Mouse (Mus musculus) limb, embryonic 15.5 days (tissue): ENCODE results near the gene Sox5. TPM values are rescaled to one million over a fixed set of nuclear protein-coding genes. Genes with fewer than 3 reads are reported as not detected.

ENCODE experiments used
- ATAC-seq: fragments of 200-750 bp; cut with Nextera tagmentation; 2 replicates; pipeline ENCODE4 v1.8.0; 2017; ENCODE audit warnings: low read depth, moderate TSS enrichment; ENCODE audit not compliant: insufficient number of reproducible peaks, low FRiP score, low TSS enrichment
- H3K27ac ChIP-seq: fragments of 300-500 bp; sonication (generic); 2 replicates; pipeline ENCODE4 v1.5.1; 2015; ENCODE audit warnings: moderate library complexity, mild to moderate bottlenecking, inconsistent platforms
- H3K27me3 ChIP-seq: fragments of 300-500 bp; sonication (generic); 2 replicates; pipeline ENCODE4 v1.6.1; 2015; ENCODE audit warnings: inconsistent platforms
- H3K36me3 ChIP-seq: fragments of 300-500 bp; sonication (generic); 2 replicates; pipeline ENCODE4 v1.6.1; 2015; ENCODE audit warnings: inconsistent platforms
- H3K4me1 ChIP-seq: fragments of 300-500 bp; sonication (generic); 2 replicates; pipeline ENCODE4 v1.6.1; 2015; ENCODE audit warnings: inconsistent platforms
- H3K4me2 ChIP-seq: fragments of 300-500 bp; sonication (generic); 2 replicates; pipeline ENCODE4 v1.6.1; 2015; ENCODE audit warnings: mild to moderate bottlenecking, inconsistent platforms
- H3K4me3 ChIP-seq: fragments of 300-500 bp; sonication (generic); 2 replicates; pipeline ENCODE4 v1.5.1; 2015; ENCODE audit warnings: mild to moderate bottlenecking, inconsistent platforms
- H3K9ac ChIP-seq: fragments of 300-500 bp; sonication (generic); 2 replicates; pipeline ENCODE4 v1.6.1; 2015; ENCODE audit warnings: inconsistent platforms
- H3K9me3 ChIP-seq: fragments of 300-500 bp; sonication (generic); 2 replicates; pipeline ENCODE4 v1.6.1; 2016; ENCODE audit warnings: inconsistent platforms
- WGBS: fragments of 180-500 bp; shearing (Covaris S2); methylation state at CpG from one replicate; pipeline ENCODE4 v1.1.7; 2015; 5-methylcytosine and 5-hydroxymethylcytosine counted together
- polyA plus RNA-seq: library from polyadenylated mRNA; unstranded; fragments of >200 nt; fragmentation: Nextera tagmentation; extraction: Ambion mirVana; gene quantifications from 2 replicates; pipeline ENCODE4 v1.2.1, GENCODE M21; 2015

Sox5 gene
- polyA plus RNA-seq, 1 experiment from 2014 or later = 36.0 TPM

DNA sequence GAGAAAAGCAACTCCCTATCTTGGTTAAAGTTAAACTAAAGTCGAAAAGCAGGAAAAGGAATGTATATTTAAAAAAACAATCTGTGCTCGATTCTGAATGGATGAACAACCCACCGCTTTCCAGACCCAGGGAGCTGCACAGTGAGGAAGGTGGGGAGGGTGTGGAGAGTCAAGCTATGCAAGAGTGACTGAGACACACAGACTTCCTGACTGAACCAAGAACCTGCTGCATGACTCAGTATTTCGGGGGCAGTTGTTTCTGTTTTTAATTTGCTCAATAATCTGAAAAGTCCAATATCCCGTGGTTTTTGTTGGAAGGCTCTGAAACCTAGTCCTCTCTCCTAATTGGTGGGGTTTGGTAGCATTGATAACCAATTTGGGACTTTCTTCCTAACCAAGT lies 196.9 kb downstream of the Sox5 start:
- no peaks in the 10 kb centered on the region for H3K4me1 ChIP-seq
- ATAC-seq = no peak
- no peaks in the 10 kb centered on the region for H3K27me3 ChIP-seq
- H3K4me2 ChIP-seq = no peak overlapping the region
- no peak overlapping the region for H3K9ac ChIP-seq
- H3K27ac ChIP-seq = no peak overlapping the region
- no peaks in the 10 kb centered on the region for H3K9me3 ChIP-seq
- no peaks in the 10 kb centered on the region for H3K36me3 ChIP-seq
- WGBS = 45% methylated on average over 5 of the region's 5 CpGs
- H3K4me3 ChIP-seq = no peak overlapping the region

DNA sequence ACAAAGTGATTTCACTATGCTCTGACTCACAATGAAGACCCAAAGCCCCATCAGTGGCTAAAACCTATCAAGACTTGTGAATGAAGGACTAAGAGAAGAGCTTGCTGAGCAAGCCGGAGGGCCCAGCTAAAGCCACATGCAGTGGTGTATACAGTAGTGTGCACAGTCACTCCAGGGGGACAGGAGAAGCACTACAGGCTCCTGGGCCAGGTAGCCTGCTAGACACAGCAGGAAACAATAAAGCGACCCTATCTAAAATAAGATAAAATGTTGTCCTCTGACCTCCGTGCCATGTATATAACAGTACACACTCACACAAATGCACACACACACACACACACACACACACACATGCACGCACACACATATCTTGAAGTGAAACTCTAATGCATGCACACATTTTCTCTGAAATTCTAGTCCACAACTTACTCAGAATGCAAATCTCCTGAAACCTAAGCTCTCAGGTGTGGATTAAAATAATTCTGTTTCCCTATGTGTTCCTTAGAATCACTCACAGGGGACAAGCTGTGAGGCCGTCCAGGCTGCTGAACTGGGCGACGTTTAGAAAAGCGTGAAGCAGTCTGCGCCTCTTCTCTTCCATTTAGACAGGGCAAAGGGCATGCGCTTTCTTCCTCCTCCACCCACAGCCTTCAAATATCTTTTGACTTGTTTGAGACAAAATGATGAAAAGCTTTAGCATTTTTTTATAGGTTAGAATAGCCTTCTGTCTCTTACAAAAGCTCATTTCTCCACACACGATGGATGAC lies 197.5 kb downstream of the Sox5 start:
- Histone ChIP-seq H3K4me3 (no peak overlapping the region), H3K27ac (no peak overlapping the region), H3K9ac (no peak overlapping the region), H3K4me1 (0 out of 2 replicates have a peak, but pooled peaks cover 4% of the 10 kb centered on the region), H3K9me3 (no peaks in the 10 kb centered on the region), H3K4me2 (no peak overlapping the region), H3K27me3 (no peaks in the 10 kb centered on the region), H3K36me3 (no peaks in the 10 kb centered on the region)
- ATAC-seq = no peak
- 73% methylated on average over 11 of the region's 11 CpGs for WGBS

- H3K27ac ChIP-seq = no peak overlapping the region
- no peak overlapping the region for H3K4me2 ChIP-seq
- no peak for ATAC-seq
- H3K9me3 ChIP-seq = no peaks in the 10 kb centered on the region
- no peaks in the 10 kb centered on the region for H3K36me3 ChIP-seq
- WGBS = 28% methylated on average over 12 of the region's 12 CpGs
- no peak overlapping the region for H3K4me3 ChIP-seq
- no peak overlapping the region for H3K9ac ChIP-seq
- 0 out of 2 replicates have a peak, but pooled peaks cover 5% of the 10 kb centered on the region for H3K4me1 ChIP-seq
- H3K27me3 ChIP-seq = no peaks in the 10 kb centered on the region
Observed at GRCm38 (mm10) chr6:144579301-144579700, 202.5 kb downstream of the Sox5 start.

DNA sequence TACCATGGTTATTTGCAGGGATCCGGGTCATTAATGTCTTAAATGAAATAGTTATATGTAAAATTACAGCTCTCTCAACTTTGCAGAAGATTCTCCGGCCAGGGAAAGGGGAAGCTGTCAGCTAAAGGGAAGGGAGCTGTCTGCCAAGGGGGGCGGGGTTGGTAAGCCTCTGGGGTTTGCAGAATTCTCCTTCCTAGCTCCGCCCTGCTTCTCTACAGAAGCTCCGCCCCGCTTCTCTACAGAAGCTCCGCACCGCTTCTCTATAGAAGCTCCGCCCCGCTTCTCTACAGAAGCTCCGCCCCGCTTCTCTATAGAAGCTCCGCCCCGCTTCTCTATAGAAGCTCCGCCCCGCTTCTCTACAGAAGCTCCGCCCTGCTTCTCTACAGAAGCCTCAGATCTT lies 210.9 kb downstream of the Sox5 start:
- H3K4me2 ChIP-seq = no peak overlapping the region

DNA sequence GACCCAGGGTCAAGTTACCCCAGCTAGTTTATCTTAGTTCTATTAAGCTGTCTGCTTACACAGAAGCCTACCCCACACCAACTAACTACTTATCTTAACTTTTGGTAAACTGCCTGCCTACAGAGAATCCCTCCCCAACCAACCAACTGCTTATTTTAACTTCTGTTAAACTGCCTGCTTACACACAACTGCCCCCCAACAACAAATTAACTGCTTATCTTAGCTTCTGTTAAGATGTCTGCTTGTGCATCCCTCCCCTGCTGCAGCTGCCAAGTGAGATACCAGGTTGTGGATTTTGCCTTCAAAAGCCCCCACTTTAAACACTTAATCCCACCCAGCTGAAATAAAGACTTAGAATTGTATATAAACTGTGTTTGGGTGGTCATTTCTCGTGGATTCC lies 215.9 kb downstream of the Sox5 start:
- Histone ChIP-seq H3K9me3 (no peaks in the 10 kb centered on the region), H3K4me2 (no peak overlapping the region), H3K27me3 (no peaks in the 10 kb centered on the region), H3K27ac (no peak overlapping the region), H3K4me1 (no peaks in the 10 kb centered on the region), H3K4me3 (no peak overlapping the region), H3K36me3 (no peaks in the 10 kb centered on the region), H3K9ac (no peak overlapping the region)
- WGBS = 56% methylated on average over 1 of the region's 1 CpGs
- no peak for ATAC-seq

More for the DNA sequence above, 210.9 kb downstream of the Sox5 start:
- H3K4me3 ChIP-seq = no peak overlapping the region
- H3K36me3 ChIP-seq = no peaks in the 10 kb centered on the region
- no peaks in the 10 kb centered on the region for H3K9me3 ChIP-seq
- no peak overlapping the region for H3K27ac ChIP-seq
- H3K4me1 ChIP-seq = no peaks in the 10 kb centered on the region
- WGBS = 65% methylated on average over 17 of the region's 17 CpGs
- no peaks in the 10 kb centered on the region for H3K27me3 ChIP-seq
- no peak for ATAC-seq
- H3K9ac ChIP-seq = no peak overlapping the region

DNA sequence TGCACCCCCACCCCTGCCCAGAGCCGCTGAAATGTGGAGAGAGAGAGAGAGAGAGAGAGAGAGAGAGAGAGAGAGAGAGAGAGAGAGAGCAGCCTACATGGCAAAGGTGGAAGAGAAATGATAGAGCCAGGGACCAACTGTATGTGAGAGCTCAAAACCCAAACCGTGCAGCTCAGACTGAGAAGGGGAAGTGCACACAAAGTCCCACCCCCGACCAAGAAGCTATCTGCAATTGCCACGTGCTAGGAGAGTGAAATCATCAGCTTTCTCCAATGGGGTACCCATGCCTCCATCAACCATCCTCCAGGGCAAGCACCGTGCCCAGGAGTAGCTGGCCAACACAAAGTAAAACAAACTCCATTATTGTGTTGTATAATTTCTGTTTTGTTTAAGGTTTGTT lies 220.1 kb downstream of the Sox5 start:
- no peak overlapping the region for H3K4me3 ChIP-seq
- H3K9me3 ChIP-seq = no peaks in the 10 kb centered on the region
- H3K4me2 ChIP-seq = no peak overlapping the region
- ATAC-seq = no peak
- H3K9ac ChIP-seq = no peak overlapping the region
- no peaks in the 10 kb centered on the region for H3K27me3 ChIP-seq
- 74% methylated on average over 5 of the region's 5 CpGs for WGBS
- H3K27ac ChIP-seq = no peak overlapping the region
- no peaks in the 10 kb centered on the region for H3K36me3 ChIP-seq
- H3K4me1 ChIP-seq = no peaks in the 10 kb centered on the region

DNA sequence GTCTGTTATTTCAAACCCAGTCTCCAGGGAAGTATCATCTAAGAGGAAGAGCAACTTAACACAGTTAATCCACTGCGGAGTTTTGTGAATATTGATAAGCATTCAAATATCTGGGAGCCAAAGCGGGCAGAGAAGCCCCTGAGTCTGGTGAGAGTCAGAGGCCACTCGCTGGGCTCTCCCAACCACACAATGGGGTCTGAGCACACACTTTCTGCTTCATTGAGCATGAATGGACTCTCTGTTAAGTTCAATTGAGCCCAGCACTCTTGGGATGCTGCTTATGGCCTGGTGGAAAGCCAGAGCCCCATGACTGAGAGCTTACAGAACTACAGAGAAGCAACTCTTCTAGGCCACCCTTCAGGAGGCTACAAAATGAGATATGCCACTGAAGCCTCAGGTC lies 221.6 kb downstream of the Sox5 start:
- Histone ChIP-seq H3K9me3 (no peaks in the 10 kb centered on the region), H3K36me3 (no peaks in the 10 kb centered on the region), H3K9ac (no peak overlapping the region), H3K4me3 (no peak overlapping the region), H3K4me2 (no peak overlapping the region), H3K27me3 (no peaks in the 10 kb centered on the region), H3K4me1 (no peaks in the 10 kb centered on the region), H3K27ac (no peak overlapping the region)
- ATAC-seq = no peak
- 93% methylated on average over 3 of the region's 3 CpGs for WGBS

- WGBS = 59% methylated on average over 6 of the region's 6 CpGs
- Histone ChIP-seq H3K27me3 (no peaks in the 10 kb centered on the region), H3K36me3 (no peaks in the 10 kb centered on the region), H3K4me3 (no peak overlapping the region), H3K9ac (no peak overlapping the region), H3K4me2 (no peak overlapping the region), H3K4me1 (no peaks in the 10 kb centered on the region), H3K9me3 (no peaks in the 10 kb centered on the region), H3K27ac (no peak overlapping the region)
- no peak for ATAC-seq
Observed at GRCm38 (mm10) chr6:144553476-144553875, 228.3 kb downstream of the Sox5 start.

GRCm38 (mm10) chr6:144548991-144549390 lies 232.8 kb downstream of the Sox5 start:
- H3K4me2 ChIP-seq = no peak overlapping the region
- no peak overlapping the region for H3K9ac ChIP-seq
- H3K4me1 ChIP-seq = no peaks in the 10 kb centered on the region
- H3K36me3 ChIP-seq = no peaks in the 10 kb centered on the region
- H3K9me3 ChIP-seq = no peaks in the 10 kb centered on the region
- H3K4me3 ChIP-seq = no peak overlapping the region
- H3K27me3 ChIP-seq = no peaks in the 10 kb centered on the region
- 92% methylated on average over 8 of the region's 8 CpGs for WGBS
- ATAC-seq = no peak
- H3K27ac ChIP-seq = no peak overlapping the region

DNA sequence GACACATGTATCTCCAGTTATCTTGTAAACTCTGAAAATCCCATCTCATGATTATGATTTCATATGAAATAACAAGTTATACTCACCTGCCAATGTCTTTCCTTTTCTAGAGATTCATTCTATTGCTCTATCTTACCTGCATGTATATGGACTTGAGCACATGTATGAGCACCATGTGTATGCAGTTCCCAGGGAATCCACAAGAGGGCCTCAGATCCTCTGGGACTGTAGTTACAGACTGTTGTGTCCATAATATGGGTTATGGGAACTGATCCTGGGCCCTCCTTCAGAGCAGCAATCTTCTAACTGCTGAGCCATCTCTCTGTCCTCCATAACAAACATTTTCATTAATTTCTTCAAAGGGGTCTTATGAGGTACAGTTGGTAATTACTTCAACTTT lies 234.6 kb downstream of the Sox5 start:
- no peak for ATAC-seq
- no peaks in the 10 kb centered on the region for H3K36me3 ChIP-seq

GRCm38 (mm10) chr6:144545549-144545948 lies 236.2 kb downstream of the Sox5 start:
- no peak for ATAC-seq
- H3K27ac ChIP-seq = no peak overlapping the region
- no peaks in the 10 kb centered on the region for H3K9me3 ChIP-seq
- H3K4me2 ChIP-seq = no peak overlapping the region
- no peak overlapping the region for H3K4me3 ChIP-seq
- 90% methylated on average over 8 of the region's 8 CpGs for WGBS
- H3K27me3 ChIP-seq = no peaks in the 10 kb centered on the region
- H3K4me1 ChIP-seq = no peaks in the 10 kb centered on the region
- no peaks in the 10 kb centered on the region for H3K36me3 ChIP-seq
- H3K9ac ChIP-seq = no peak overlapping the region

More for the DNA sequence above, 234.6 kb downstream of the Sox5 start:
- Histone ChIP-seq H3K4me2 (no peak overlapping the region), H3K27ac (no peak overlapping the region), H3K27me3 (no peaks in the 10 kb centered on the region), H3K9me3 (no peaks in the 10 kb centered on the region), H3K9ac (no peak overlapping the region), H3K4me1 (no peaks in the 10 kb centered on the region), H3K4me3 (no peak overlapping the region)

DNA sequence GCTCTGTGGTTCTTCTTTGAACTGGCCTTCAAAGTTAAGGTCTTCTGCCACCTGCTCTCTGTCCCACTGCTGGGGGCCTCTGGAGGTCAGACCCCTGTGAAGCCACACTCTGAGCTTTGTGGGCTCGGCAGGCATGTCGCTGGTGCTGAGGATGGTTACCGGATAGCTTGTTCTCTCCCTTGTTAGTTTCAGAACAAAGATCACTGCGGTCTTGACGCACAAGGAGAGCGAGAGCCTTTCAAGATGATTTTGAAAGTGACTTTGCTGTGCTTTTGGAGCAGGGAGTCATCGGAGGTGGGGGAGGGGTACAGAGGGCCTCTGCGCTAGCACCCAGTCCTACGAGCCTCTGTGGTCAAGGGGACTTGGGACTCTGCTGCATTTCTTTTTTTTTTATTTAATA lies 240.5 kb downstream of the Sox5 start:
- no peaks in the 10 kb centered on the region for H3K9me3 ChIP-seq
- no peak overlapping the region for H3K9ac ChIP-seq
- no peak overlapping the region for H3K27ac ChIP-seq
- H3K4me2 ChIP-seq = no peak overlapping the region
- 90% methylated on average over 9 of the region's 9 CpGs for WGBS
- H3K36me3 ChIP-seq = no peaks in the 10 kb centered on the region
- H3K4me1 ChIP-seq = no peaks in the 10 kb centered on the region
- no peaks in the 10 kb centered on the region for H3K27me3 ChIP-seq
- H3K4me3 ChIP-seq = no peak overlapping the region
- ATAC-seq = no peak
